Mouse (Mus musculus): ENCODE data around the gene Trim13.

GRCm38 (mm10) chr14:61575941-61576340 is 22.1 kb upstream of the Trim13 start:
- no peak for TF ChIP-seq POLR2A (IDR thresholded peaks at IDR 0.05; ENCODE audit: insufficient read length, low read depth)
- no peak for TF ChIP-seq MAX (IDR thresholded peaks at IDR 0.05; ENCODE audit: low read depth)
- TF ChIP-seq POLR2AphosphoS2 (IDR thresholded peaks at IDR 0.05; ENCODE audit: insufficient read length, low read depth) = no peak
- no peak for TF ChIP-seq USF1 (IDR thresholded peaks at IDR 0.05; ENCODE audit: low read depth)
- TF ChIP-seq MYOG (IDR thresholded peaks at IDR 0.05; ENCODE audit: control insufficient read depth in 1 of 3, insufficient read depth in 1 of 3, insufficient read length in 2 of 3, low read depth in 2 of 3) = peak in 1 of 3 experiments; percentile 65
- no peak for TF ChIP-seq REST (IDR thresholded peaks at IDR 0.05; ENCODE audit: insufficient read depth, insufficient read length)
- no peak for TF ChIP-seq CEBPB (IDR thresholded peaks at IDR 0.05; ENCODE audit: insufficient read depth, poor library complexity, severe bottlenecking)
- TF ChIP-seq E2F4 (IDR thresholded peaks at IDR 0.05; ENCODE audit: insufficient read depth) = no peak
- no peak for TF ChIP-seq TCF3 (IDR thresholded peaks at IDR 0.05; ENCODE audit: insufficient read length, low read depth)
- no peak for TF ChIP-seq TCF12 (IDR thresholded peaks at IDR 0.05; ENCODE audit: insufficient read depth, poor library complexity, severe bottlenecking)
- TF ChIP-seq SRF (IDR thresholded peaks at IDR 0.05; ENCODE audit: control insufficient read depth, insufficient read length, low read depth) = no peak
